Mouse (Mus musculus): ENCODE data around the gene Pts.

The Pts gene

GRCm38 (mm10) chr9:50491531-50492045 is 36.9 kb downstream of the Pts start:
- in situ Hi-C loops (cut with MboI), result no loop called here

- in situ Hi-C loops (cut with MboI), result no loop called here
Observed at GRCm38 (mm10) chr9:50490836-50491235, 37.7 kb downstream of the Pts start.

- in situ Hi-C loops (cut with MboI), result no loop called here
Observed at GRCm38 (mm10) chr9:50485521-50485920, 43.0 kb downstream of the Pts start.

GRCm38 (mm10) chr9:50482743-50483142 is 45.8 kb downstream of the Pts start:
- in situ Hi-C loops (cut with MboI), result no loop called here

- in situ Hi-C loops (cut with MboI), result no loop called here
Observed at GRCm38 (mm10) chr9:50479476-50479875, 49.0 kb downstream of the Pts start.

- in situ Hi-C loops (cut with MboI), result no loop called here
Observed at GRCm38 (mm10) chr9:50478826-50479225, 49.7 kb downstream of the Pts start.

- in situ Hi-C loops (cut with MboI), result no loop called here
Observed at GRCm38 (mm10) chr9:50477270-50477669, 51.3 kb downstream of the Pts start.

- in situ Hi-C loops (cut with MboI), result no loop called here
Observed at GRCm38 (mm10) chr9:50476651-50477050, 51.9 kb downstream of the Pts start.

- in situ Hi-C loops (cut with MboI), result no loop called here
Observed at GRCm38 (mm10) chr9:50475745-50476144, 52.8 kb downstream of the Pts start.

GRCm38 (mm10) chr9:50475318-50475717 is 53.2 kb downstream of the Pts start:
- in situ Hi-C loops (cut with MboI), result no loop called here

All from mature B cell (primary cell).